Mouse (Mus musculus) kidney, adult 9 months (tissue): ENCODE results near the gene Hmbs.
"Not testable (repeated sequence)": the region's sequence is repeated elsewhere in the genome, so short reads cannot be mapped to it uniquely, and the experiment has no call there.

ENCODE experiments used
- DNase-seq: peaks from one replicate; pipeline ENCODE4 v3.0.0; 2022

The Hmbs gene

DNA sequence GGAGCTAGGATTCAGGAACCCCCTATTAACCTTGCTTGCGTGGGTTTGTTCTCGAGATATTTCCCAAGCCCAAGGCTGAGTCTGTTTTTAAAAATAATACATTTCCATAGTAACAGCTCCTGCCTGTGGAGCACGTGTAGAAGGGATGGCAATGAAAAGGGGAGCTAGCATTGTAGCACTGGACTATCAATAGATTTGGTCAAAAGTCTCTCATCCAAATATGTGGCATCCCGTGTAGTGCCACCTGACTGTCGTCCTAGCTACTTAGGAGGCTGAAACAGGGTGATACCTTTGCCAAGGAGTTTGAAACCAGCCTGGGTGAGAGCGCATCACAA lies 23.3 kb downstream of the Hmbs start:
- DNase-seq = no peak

DNA sequence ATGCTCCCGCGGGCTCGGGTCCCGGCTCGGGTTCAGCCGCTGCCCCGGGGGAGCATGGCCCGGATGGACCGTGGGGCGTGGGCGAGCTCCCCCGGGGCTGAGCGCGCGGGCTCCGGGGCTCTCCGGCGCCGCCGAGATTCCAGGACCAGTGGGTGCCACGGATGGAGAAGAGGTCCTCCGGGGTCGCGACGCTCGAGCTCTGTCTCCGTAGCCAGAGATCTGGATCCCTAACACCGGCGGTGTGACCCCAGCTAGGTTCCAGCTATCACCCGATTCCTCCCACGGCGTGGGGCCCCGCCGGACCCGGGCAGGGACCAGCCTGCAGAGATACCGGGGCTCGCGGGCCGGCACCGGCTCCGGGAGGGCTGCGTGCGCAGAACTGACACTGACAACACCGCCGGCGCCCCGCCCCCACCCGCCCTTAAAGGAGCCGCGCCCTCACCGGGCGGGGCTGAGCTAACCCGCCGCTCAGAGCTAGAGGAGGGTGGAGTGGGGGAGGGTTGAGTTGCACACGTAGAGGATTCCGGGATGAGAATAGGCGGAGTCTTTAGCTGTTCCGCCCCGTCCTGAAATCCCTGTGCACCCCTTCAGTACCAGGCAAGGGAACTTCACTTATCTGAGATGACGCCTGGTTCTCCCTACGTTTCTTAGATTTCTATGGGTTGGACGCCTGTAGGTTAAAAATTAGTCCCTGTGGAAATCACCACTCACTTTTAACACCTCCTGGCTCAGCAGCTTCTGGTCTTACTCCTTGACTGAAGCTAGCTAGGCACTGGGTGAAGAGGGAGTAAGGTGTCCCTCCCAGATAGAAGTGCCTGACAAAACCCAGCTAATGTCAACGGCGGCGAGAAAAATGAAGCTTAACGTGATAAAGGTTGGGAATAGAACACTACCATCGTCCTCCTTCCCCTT lies 23.9 kb downstream of the Hmbs start, which contains the start of gene C2cd2l:
TSS of gene C2cd2l (minus strand) at position 399 of the 912 bp plus-strand sequence.
- peak; percentile 95 for DNase-seq

- DNase-seq = no peak
Measured at GRCm38 (mm10) chr9:44319105-44319886, 24.7 kb downstream of the Hmbs start.

DNA sequence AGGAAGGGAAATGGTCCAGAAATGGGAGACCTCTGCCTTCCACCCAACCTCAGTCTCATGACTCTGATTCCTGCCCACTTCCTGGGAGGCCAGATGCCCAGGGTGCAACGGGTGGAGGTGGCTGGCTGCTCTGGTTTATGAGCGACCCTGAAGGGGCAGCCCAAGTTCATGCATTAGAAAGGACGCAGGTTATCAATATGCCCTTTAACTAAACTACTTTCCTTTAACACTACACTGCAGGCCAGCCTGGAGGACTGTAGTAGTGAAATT lies 25.3 kb downstream of the Hmbs start:
- peak; percentile 83 for DNase-seq

DNA sequence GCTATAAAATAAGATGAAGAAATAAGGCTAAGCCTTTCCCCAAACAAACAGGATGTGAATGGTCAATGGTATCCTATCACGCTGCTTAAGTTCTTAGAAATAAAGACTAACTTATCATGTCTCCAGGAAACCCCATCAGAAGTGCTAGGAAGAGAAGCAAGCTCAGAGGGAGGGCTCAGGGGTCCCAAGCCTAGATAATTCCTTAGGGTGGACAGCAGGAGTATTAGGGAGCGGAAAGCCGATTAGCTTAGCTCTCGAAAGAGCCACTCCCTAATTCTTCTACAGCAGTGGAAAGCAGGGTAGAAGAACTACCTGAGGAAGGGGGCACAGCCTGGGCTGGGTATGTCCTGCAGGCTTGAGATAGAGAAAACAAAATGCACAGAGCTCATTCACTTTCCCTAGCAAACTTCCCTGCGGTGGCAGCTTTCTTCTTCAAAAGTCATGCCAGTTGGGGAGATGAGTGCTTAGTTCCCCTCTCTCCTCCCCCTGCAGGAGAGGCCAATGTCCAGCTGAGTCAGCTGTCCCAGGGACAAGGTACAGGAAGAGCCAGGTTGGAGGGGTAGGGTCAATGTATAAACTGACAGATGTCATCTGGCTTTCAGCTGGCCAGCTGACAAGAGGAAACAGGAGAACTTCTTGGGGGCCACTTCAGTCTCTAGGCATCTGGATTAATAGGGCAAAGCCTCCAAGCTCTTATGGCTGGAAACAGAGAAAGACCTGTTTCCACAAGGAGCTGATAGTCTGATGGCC lies 25.8 kb downstream of the Hmbs start:
- peak; percentile 88 for DNase-seq

GRCm38 (mm10) chr9:44317452-44317851 lies 26.6 kb downstream of the Hmbs start:
- no peak for DNase-seq

DNA sequence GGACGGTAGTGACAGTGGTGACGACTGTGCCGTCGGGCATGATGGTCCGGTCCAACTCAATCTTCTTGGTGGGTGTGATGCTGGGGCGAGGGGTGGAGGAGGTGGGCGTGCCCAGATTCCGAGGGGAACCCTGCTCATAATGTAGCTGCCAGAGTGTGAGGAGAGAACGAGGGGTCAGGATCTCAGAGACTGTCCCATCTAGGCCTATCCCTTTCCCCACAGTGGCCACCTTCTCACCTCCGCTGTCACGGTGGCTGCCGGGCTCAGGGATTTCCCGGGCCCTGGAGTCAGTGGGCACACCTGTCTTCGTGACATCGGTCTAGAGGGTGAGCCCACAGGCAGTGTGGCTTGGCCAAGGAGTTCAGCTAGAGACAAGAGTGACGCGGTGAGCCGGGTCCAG lies 29.1 kb downstream of the Hmbs start:
- no peak for DNase-seq

DNA sequence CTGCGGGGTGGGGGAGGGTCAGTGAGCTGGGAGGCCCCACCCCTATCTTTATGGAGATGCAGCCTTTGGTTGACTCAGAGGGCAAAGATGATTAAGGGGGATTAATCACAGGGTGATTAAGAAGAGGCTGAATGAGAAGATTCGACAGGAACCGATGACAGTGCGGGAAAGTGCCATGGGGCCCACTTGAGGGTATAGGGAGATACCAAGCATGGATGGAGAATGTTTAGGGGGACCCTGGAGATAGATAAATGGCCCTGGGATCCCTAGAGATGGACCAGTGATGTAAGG lies 29.8 kb downstream of the Hmbs start:
- no peak for DNase-seq

- no peak for DNase-seq
Measured at GRCm38 (mm10) chr9:44313476-44314256, 30.4 kb downstream of the Hmbs start.

DNA sequence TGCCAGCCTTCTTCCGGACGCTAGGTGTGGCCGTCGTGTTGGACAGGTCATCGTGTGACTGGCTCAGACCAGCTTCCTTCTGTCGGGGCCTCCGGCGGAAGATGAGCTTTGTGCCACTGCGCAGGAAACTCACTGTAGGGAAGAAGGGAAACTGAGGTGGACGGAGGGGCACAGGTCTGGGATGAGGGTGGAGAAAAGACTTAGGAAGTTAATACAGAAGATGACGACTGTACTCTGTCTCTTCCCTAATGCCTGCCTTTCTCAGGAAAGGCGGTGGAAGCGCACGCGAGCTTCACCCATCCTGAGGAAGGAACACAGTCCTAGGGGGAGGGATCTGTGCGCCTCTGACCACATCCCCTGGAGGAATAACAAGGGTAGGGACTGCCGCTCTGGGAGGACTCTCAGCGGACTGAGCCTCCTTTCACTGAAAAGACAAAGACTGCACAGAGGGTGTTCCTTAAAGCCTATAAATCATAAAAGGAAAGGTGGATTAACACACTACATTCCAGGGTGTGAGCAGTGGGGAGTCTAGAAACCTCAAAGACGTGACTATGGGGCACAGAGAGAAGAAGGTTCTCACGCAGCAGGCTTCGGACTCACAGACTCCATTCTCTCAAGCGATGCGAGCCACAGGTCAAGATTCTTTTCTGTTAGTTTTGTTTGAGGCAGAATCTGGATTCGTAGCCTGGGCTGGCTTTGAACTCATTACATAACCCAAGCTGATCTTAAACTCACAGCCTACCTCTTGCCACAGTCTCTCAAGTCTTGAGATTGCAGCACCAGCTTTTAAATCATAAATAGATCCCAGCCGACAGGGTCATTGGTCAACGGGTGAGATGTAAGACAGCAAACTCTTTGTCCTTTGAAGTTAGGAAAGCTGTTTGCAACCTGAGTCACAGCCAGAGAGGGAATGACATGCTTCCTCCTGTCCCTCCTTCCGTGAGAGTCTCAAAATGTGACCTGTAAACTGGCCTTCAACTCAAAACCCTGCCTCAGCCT lies 32.6 kb downstream of the Hmbs start:
- DNase-seq = peak; percentile 60

DNA sequence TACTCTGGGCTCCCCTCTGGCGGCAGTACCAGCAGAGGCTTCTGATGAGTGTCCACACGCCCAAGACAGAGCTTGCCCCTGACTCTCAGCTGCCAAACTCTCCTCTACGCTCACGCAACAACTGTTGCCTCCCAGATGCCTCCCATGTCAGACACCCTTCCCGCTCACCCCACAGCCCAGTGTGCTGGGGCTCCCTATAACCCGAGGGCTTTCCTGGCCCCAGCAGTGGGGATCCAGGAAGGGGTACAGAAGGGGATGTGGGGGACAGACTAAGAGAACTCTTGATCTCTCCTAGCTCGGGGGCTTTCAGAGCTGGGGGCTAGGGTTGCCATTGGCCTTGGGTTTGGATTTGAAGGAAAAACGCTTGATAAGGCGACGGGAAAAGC lies 33.3 kb downstream of the Hmbs start:
- no peak for DNase-seq

DNA sequence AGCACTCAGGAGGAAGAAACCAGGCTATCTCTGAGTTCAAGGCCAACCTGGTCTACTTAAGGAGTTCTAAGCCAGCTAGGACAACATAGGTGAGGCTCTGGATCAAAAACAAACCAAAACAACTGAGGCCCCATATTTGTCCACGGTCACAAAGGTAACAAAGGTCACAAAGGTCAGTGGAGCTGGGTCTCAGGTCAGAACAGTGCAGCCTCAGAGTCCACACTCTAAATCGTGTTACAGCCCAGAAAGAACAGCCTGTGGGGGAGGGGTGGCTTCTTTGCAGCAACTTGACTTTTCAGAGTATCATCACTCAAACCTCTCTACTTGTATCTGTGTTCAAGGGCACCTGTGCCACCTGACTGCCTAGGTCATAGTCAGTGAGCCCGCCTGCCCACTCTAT lies 34.3 kb downstream of the Hmbs start:
- no peak for DNase-seq

- no peak for DNase-seq
Measured at GRCm38 (mm10) chr9:44307248-44307647, 36.8 kb downstream of the Hmbs start.

- no peak for DNase-seq
Measured at GRCm38 (mm10) chr9:44306532-44306931, 37.5 kb downstream of the Hmbs start.

- peak; percentile 99 for DNase-seq
Measured at GRCm38 (mm10) chr9:44305466-44306079, 38.5 kb downstream of the Hmbs start, which contains the start of gene Hinfp. TSS of gene Hinfp (minus strand) at chr9:44305671.

GRCm38 (mm10) chr9:44300001-44300400 lies 44.0 kb downstream of the Hmbs start:
- DNase-seq = not testable (repeated sequence)

DNA sequence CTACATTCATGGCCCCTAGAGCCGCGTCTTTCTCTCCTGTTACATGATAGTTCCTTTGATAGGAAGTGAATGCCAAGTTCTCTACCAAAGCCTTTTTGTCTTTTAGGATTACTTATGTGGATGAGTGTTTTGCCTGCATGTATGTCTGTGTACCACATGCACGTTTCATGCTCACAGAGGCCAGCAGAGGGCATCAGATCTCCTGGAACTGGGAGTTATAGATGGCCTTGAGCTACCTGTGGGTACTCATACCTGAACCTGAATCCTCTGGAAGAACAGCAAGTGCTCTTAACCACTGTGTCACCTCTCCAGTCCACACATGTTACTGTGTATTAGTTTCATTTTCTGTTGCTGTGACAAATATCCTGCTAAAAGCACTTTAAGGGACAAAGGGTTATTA lies 51.5 kb downstream of the Hmbs start:
- DNase-seq = peak; percentile 76

DNA sequence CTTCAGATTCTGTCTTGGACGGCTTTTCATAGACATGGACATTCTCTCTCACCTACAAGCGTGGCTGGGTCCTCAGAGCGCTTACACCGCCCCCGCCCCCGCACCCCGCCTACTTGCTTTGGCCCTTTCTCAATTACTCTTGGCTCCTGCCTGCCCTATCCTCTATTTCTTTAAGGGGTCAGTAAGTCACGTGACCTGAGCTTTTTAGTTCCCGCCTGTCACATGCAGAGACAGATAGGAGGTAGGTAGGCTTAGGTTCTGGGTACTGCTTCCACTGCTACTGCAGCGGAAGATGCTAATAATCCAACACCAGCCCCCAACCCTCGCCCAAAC lies 55.1 kb downstream of the Hmbs start:
- no peak for DNase-seq

DNA sequence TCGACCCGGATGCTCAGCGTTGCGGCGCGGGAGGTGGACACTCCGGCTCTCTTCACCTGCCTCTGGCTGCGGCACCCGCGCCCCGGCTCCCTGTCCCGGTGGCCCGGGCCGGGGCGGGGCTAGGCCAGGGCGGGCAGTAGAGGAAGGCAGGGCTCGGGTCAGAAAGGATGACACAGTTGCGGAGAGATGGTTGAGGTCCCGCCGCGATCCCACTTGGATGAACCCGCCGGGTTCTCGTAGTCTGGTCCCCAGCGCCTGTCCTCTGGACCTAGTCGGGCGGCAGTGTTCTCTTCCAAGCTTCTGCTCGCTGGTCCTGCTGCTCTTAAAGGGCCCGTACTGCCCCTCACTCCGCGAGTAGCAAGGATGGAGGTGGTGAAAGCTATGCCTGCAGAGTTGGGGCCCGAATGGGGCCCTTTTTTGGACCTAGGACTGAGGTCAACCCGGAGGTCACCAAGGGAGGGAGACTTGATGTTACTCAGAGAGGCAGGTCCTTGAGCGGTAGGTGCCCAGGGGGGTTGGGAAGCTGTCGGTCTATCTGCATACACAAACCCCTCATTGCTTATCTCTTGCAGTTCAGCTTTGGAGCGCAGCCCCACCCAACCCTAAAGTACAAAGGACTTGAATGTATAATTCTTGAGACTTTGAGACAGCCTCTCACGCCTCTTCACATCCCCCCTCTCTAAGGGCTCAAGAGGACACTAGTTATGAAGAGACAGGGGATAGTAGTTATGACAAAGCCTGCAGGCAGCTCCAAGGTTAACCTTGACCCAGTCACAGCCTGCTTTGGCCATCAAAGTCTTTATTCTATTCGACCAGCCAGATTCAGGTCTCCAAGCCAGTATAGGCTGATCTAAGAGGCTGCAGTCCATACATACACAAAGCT lies 55.7 kb downstream of the Hmbs start, which contains the start of gene Abcg4:
TSS of gene Abcg4 (minus strand) at position 540 of the 883 bp plus-strand sequence.
- DNase-seq = no peak

GRCm38 (mm10) chr9:44287401-44288075 lies 56.5 kb downstream of the Hmbs start:
- no peak for DNase-seq
